Mouse (Mus musculus): Measurements from ENCODE around the gene Slc22a17. TPM values are rescaled to one million over a fixed set of nuclear protein-coding genes. Genes with fewer than 3 reads are reported as not detected.

Slc22a17 gene
- total RNA-seq, 2 experiments from 2014 or later = 571 to 605 TPM

DNA sequence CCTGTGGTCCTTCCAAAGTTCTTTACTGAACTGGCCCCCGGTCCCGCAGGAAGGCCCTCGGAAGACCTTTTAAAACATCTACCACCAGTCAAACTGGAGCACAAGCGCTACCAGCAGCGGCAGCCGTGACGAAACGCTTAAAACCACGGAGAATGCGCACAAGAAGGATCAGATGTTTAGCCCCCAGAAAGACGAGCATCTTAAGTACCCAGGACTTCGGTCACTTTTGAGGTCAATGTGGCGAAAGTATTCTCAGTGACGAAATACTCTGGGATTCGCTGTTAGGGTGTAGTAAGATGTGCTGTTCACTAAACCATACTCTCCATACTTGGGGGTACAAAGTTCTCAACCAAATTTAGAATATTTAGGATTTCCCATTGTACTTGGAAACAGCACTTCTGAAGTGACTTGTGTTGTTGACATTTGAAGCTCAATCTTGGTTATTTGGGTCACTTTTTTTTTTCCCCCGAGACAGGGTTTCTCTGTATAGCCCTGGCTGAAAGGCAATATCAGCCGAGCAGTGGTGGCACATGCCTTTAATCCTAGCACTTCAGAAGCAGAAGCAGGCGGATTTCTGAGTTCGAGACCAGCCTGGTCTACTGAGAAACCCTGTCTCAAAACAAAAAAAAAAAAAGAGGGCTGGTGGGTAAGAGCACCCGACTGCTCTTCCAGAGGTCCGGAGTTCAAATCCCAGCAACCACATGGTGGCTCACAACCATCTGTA lies 48.5 kb downstream of the Slc22a17 start:
- DNase-seq (ENCODE audit: low spot score in 2 of 2) = no peak

DNA sequence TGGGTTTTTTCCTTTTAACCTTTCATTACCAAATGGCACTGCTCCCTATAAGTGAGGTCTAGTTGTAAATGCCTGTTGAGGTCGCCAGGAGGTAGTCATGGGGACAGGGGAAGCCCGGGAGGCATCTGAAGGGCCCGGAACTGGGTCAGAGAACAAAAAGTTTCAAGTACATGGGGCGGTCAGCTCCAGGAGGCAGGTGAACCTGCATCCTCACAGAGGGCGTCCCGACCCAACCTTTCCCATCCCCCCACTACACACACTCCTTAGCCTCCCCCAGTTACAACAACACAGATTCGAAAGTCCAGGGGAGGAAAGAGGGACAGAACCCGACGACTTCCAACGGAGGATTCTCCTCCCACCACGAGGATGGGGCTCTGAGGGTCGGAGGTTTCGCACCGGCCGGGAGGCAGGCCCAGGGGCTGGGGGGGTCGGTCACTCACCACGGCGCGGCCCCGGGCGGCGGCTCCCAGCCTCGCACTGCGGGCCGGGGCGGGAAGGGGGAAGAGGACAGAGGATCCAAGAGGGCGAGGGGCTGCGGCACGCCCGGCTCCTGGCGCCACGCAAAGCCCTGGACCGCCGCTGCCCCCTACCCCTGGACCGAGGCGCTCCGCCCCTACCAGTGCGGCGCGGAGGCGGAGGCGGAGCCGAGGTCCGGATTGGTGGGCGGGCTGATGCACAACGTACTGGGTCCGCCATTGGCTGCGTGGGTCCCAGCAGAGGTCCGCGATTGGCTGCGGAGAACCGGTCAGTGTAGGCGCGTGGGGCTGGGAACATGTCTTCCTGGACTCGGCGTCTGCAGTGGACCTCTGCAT lies 49.2 kb downstream of the Slc22a17 start:
- peak; percentile 94 to 95 for DNase-seq (ENCODE audit: low spot score in 2 of 2)

DNA sequence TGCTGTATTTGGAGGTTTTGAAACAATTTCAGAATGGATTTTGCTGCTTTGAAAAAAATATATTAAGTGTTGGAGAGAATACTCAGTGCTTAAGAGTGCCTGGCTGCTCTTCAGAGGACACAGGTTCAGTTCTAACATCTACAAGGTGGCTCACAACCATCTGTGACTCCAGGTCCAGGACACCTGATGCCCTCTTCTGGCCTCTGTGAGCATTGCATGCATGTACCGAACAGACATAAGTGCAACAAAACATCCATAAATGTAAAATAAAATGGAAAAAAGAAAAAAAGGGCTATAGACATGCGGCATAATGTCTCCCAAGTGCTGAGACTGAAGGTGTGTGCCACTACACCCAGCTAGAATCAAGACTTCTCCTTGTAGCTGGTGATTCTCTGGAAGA lies 52.4 kb downstream of the Slc22a17 start:
- peak; percentile 61 to 77 for DNase-seq (ENCODE audit: low spot score in 2 of 2)

DNA sequence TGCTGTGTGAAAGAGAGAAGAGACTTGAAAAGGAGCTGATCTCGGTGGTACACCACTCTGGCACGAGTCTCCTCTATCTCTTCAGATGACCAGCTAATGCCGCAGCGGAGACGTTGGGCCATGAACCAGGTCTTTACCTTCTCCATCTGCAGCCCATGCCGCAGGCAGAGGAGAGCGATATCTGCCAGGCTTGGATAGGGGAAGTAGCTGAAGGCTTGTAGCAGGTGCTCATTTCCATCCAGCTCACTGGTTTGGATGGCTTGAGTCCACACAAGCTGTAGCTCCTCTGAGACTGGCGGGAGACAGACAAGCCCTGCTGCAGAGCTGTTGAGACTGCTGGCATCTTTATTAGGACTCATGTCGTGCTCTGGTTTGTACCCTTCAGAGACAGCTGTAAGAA lies 55.0 kb downstream of the Slc22a17 start:
- no peak for DNase-seq (ENCODE audit: low spot score in 2 of 2)

DNA sequence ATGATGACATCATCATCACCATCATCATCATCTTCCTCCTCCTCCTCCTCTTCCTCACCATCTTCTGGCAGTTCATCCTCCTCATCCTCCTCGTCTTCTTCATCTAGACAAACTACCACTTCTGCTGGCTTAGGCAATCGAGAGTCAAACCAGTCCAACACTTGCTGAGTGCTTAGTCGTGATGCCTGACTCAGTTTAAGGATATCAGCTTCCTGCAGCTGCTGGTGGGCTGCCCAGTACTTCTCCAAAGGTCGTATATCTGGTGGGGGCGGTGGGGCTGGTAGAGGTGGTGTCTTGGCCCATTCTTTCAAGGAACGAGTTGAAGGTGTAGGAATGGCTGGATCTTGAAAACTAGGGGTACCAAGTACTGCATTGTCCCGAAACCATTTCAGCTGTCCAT lies 56.2 kb downstream of the Slc22a17 start:
- DNase-seq (ENCODE audit: low spot score in 2 of 2) = no peak

Small RNA genes within 50 kb of the gene (microRNA-seq; reads per million reads assigned to microRNA genes)
- 0.21 to 0.75 reads per million in 2 experiments for gene Mir208a

Other genes with a start within 250 kb of the Slc22a17 start
- gene 1700123O20Rik, start 226.9 kb downstream of the Slc22a17 start, total RNA-seq (2021) = 10 to 100 TPM; 22.9 to 25.8 TPM
- 100 to 1,000 TPM; 193 to 195 TPM for gene Acin1, start 226.2 kb downstream of the Slc22a17 start, total RNA-seq (2021)
- gene Gm29776, start 214.3 kb downstream of the Slc22a17 start, total RNA-seq (2021) = not detected
- not detected for gene Cebpe, start 201.0 kb downstream of the Slc22a17 start, total RNA-seq (2021)
- 10 to 100 TPM; 48.7 to 52.5 TPM for gene Slc7a8, start 131.2 kb downstream of the Slc22a17 start, total RNA-seq (2021)
- not detected for gene Rnf212b, start 99.0 kb downstream of the Slc22a17 start, total RNA-seq (2021)
- 10 to 100 TPM; 20.6 to 21.9 TPM for gene Homez, start 42.2 kb downstream of the Slc22a17 start, total RNA-seq (2021)
- gene Ppp1r3e, start 35.6 kb downstream of the Slc22a17 start, total RNA-seq (2021) = 10 to 100 TPM; 18.5 to 19.8 TPM
- 100 to 1,000 TPM; 140 to 142 TPM for gene Bcl2l2, start 29.8 kb downstream of the Slc22a17 start, total RNA-seq (2021)
- gene Gm20521, start 29.7 kb downstream of the Slc22a17 start, total RNA-seq (2021) = not detected
- 100 to 1,000 TPM; 229 to 230 TPM for gene Pabpn1, start 20.6 kb downstream of the Slc22a17 start, total RNA-seq (2021)
- gene Efs, start 13.0 kb upstream of the Slc22a17 start, total RNA-seq (2021) = 1 to 10 TPM; 8.4 to 8.6 TPM
- under 1 TPM in 1 of 2 experiments, not detected in 1; 0.33 TPM for gene Il25, start 19.6 kb upstream of the Slc22a17 start, total RNA-seq (2021)
- 10 to 100 TPM; 45.2 to 52.0 TPM for gene Cmtm5, start 23.1 kb upstream of the Slc22a17 start, total RNA-seq (2021)
- gene Myh6, start 53.8 kb upstream of the Slc22a17 start, total RNA-seq (2021) = 1 to 10 TPM; 3.8 to 5.0 TPM
- not detected for gene Gm17428, start 63.8 kb upstream of the Slc22a17 start, total RNA-seq (2021)
- gene Myh7, start 81.5 kb upstream of the Slc22a17 start, total RNA-seq (2021) = 10 to 100 TPM; 16.0 to 18.2 TPM
- gene Ngdn, start 102.3 kb upstream of the Slc22a17 start, total RNA-seq (2021) = 10 to 100 TPM; 30.6 to 32.0 TPM
- 10 to 100 TPM; 41.8 to 44.5 TPM for gene Zfhx2, start 179.2 kb upstream of the Slc22a17 start, total RNA-seq (2021)
- 10 to 100 TPM; 22.9 to 23.1 TPM for gene Thtpa, start 181.7 kb upstream of the Slc22a17 start, total RNA-seq (2021)
- gene Ap1g2, start 193.5 kb upstream of the Slc22a17 start, total RNA-seq (2021) = 10 to 100 TPM in 1 of 2 experiments, 1 to 10 TPM in 1; 9.5 to 10.2 TPM
- gene Jph4, start 203.8 kb upstream of the Slc22a17 start, total RNA-seq (2021) = 100 to 1,000 TPM; 279 to 305 TPM